Mouse (Mus musculus) right cerebral cortex, postnatal 4 days (tissue): ENCODE measurements around the gene Lpcat3.

Source experiments
- DNase-seq: peaks from one replicate; pipeline ENCODE4 v3.0.0-alpha.2; 2022

Lpcat3 gene

GRCm38 (mm10) chr6:124740211-124740887 lies 77.5 kb downstream of the Lpcat3 start:
- peak; percentile 63 for DNase-seq

GRCm38 (mm10) chr6:124740888-124741761 lies 78.3 kb downstream of the Lpcat3 start, which contains the start of gene Grcc10:
Gene Grcc10, minus strand, starts transcription at chr6:124741374.
- peak; percentile 82 for DNase-seq

GRCm38 (mm10) chr6:124741842-124742241 lies 79.0 kb downstream of the Lpcat3 start:
- no peak for DNase-seq

DNA sequence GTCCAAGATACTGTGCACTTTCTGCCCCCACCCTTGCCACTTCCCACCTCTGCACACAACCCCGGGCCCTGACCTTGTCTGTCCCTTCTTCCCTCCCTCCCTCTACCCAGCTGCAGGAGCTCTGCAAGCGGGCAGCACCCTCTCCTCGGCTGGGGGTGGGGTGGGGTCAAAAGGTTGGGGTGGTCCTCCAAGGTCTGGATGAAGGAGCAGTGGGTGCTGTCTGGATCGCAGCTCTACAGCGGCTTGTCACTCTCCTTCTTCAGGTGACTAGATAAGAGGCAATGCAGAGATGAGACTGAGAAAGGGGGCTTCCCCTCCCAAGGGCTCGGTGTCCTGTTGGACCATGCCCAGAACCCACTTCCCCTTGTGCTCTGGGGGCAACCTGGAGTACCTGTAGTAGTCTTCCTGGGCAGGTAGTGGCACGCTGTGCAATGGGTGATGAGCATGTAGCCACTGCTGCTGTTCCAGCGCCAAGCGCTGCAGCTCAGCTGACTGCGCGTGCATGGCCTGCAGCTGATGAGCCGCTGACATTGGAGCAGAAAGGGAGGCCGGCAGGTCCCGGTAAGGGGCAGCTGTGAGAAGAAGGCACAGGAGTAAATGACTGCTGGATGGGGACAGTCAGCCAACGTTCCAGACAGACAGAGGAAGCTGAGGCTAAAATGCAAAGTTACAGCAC lies 80.2 kb downstream of the Lpcat3 start:
- no peak for DNase-seq

- DNase-seq: no peak
Measured at GRCm38 (mm10) chr6:124743647-124744046, 80.8 kb downstream of the Lpcat3 start.

- DNase-seq: no peak
Measured at GRCm38 (mm10) chr6:124744755-124745321, 82.0 kb downstream of the Lpcat3 start.

GRCm38 (mm10) chr6:124745490-124746295 lies 82.9 kb downstream of the Lpcat3 start:
- peak; percentile 93 for DNase-seq

DNA sequence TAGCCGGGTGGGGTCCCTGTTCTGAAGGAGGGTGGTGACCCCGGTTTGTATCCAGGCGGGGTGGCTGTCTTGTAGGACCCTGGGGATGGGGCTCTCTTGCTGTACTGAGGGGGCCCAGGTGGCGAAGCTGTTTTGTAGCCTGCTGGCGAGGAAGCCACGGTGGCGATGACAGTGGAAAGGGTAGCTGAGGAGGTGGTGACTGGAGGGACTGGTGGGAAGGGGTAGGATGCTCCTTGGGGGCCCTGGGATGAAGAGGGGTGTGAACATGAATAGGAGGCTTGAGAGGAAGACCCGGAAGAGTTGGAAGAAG lies 83.4 kb downstream of the Lpcat3 start:
- DNase-seq: no peak

- no peak for DNase-seq
Measured at GRCm38 (mm10) chr6:124746654-124747632, 84.1 kb downstream of the Lpcat3 start.

DNA sequence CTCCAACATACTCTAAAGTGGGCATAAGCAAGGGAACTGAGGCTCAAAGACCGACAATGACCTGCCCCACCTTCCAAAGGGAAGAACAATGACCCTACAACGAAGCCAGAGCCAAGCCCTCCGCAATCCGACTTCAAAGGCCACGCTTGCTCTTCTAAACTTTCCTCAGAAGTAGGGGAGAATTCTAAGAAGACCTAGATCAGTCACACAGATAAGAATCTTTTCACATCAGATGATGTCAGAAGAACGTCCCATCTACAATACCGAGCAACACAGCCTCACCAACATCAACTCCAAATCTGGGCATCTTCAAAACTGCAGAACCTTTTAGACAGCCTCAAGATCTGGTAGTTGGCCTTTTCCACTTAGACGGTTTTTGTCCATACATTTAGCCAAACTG lies 87.6 kb downstream of the Lpcat3 start:
- DNase-seq: no peak

DNA sequence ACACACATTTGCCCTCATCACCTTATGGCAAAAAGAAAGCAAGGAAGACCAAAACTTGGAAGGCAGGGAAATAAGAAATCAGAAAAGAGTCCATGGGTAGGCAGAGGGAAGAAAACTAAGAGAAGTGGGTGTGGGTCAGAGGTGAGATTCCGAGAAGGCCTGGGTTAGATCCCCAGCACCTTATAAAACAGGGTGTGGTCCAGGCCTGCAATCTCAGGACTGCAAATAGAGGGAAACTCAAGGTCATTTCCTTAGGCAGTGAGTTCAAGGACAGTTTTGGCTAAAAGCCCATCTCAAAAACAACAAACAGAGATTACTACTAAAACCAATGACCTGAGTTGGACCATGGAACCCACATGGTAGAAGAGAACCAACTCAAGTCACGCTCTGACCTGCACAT lies 91.0 kb downstream of the Lpcat3 start:
- DNase-seq: no peak
